Mouse (Mus musculus) naive thymus-derived CD4-positive, alpha-beta T cell, adult 2 months (primary cell): ENCODE results near the gene Tmem203.

Experiments used
- DNase-seq: peaks from one replicate; pipeline ENCODE4 v3.0.0-alpha.2; 2011; ENCODE audit warnings: low read depth

Gene Tmem203

DNA sequence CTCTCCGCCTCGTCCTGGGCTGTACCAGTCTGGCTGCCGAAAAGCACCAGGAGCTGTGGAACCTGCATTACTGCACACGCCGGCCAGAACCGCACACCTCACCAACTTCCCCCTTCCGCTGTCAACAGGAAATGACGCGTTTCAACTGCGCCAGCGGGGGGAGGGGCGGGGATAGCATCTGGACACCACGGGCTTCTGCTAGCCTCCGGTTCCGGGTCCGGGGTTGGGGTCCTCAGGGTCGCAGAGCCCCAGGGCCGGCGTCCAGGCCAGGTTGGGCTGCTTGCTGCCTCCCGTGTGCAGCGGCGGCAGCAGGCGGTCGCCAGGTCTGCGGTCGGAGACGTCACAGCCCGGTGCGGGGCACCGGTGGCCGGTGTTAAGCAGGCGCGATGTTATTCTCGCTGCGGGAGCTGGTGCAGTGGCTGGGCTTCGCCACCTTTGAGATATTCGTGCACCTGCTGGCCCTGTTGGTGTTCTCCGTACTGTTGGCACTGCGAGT is at the start of gene Tmem203:
Gene Tmem203, plus strand, starts transcription at position 156 of the 496 bp plus-strand sequence.
- peak; percentile 94 for DNase-seq

DNA sequence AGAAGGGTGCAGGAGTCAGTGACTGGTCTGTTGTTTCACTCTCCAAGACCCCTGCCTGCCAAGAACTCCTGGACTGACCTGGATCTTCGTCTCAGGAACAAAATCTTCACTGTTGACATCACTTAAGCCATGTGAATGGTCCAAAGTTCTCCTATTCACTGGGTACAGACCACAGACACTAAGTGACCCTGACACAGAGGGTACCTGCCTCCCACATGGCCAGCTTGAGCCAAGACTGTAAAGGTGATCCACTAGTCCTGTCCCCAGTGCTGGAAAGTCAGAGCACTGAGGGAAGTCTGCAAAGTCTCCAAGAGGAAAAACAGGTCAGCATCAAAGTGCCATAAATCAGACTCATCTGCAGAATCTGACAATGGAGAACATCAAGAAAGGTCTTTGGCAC is 47.6 kb upstream of the Tmem203 start:
- no peak for DNase-seq

DNA sequence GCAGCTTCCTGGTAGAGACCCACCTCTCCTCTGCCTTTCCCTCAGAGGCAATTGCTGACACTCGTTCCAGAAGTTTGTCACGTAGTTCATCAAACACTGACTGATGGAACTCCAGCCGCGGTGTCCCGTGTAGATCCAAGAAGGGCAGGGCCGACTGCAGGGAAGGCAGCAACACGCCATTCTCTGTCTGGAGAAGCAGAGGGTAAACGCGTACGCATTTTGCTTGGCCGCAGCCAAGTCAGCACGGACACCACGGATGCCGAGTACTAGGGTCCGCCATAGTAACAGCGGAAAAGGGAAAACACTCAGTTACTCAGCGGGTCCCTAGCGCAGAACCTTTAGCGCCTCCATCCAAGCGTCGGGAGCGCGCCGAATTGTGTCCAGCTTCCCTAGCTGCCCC is 44.6 kb upstream of the Tmem203 start:
- no peak for DNase-seq

DNA sequence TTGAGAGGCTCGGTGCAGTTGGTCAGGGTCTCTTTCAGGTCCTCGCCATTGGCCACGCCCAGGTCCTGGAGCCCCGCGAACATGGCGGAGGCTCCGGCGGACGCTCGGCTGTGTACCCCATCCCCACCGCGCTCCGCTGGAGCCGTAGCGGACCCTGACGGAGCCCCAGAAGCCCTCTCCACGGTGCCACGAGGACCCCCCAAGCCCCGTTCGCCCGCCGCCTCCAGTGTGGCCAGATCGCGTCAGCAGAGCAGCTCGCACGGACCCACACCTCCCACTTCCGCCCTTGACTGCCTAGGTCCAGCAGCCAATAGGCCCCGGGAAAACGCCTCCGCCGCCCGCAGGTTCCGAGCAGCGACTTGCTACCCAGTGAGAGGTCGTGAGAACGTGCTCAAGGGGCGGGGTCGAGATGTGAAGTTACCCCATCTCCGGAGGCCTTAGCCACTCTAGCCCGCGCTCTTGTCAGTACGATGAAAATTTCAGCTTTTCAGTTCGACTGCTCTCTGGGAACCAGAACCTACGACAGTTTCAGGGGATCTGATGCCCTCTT is 44.0 kb upstream of the Tmem203 start, which contains the start of gene Nelfb:
Gene Nelfb, minus strand, starts transcription at position 369 of the 550 bp plus-strand sequence.
- peak; percentile 86 for DNase-seq

DNA sequence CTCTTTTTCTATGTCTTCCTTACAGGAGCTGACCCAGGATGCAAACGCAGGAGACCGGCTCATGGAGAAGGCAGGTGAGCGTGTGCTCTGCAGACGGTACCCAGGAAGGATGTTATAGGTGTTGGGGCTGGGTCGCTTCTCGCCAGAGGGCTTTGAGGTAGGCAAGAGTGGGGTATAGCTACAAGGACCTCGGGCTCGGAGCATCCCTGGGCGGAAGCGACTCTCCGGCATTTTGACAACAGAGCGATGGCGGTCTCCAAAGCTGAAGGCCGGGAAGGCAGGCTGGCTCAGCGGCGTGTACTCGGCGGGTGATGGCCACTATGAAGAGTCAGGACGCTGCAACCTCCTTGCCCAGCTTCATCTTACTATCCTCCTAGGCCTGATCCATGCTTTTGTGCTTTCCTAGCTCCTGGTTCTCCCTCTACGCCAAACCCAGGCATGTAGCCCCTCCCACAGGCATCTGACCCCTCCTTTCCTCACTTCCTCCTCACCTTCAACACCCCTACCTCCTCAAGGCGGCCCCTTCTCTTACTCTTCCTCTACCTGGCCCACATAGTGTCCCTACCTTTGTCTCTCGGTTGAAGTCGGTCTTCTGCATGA is 41.9 kb upstream of the Tmem203 start:
- no peak for DNase-seq

DNA sequence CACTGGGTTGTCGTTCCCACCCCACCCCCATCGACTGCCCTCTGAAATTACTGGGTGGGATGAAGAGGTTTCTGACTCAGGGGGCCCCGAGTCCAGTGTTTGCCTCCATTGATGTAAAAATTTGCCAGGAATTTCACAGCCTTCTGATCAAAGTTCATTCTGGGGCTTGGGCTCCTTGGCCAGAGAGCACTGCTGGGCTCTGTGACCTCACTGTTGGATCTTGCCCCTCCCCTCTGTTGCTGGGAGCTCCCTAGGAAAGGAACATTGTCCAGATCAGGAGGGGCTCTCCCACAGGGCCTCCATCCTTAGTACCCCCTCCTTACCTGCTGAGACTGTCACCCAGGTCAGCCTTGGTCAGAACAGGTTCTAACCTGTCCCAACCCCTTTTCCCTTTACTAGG is 40.8 kb upstream of the Tmem203 start, which contains the start of gene Stpg3:
Gene Stpg3, minus strand, starts transcription at position 194 of the 400 bp plus-strand sequence.
- no peak for DNase-seq

DNA sequence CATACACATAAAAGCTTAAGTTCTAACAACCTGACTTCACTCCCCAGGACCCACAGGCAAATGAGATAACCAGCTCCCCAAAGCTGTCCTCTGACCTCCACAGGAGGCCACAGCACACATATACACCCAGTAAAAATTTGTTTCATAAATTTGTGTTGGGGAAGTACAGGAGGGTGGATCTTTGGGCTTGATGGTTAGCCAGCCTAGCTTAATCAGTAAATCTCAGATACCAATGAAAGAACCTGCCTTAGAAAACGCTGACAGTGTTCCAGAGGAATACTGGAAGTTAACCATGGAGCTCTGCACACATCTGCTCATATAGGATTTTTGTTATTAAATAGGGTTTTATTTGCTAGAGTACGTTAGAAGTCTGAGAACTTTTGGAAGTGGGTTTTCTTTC is 37.6 kb upstream of the Tmem203 start:
- no peak for DNase-seq

DNA sequence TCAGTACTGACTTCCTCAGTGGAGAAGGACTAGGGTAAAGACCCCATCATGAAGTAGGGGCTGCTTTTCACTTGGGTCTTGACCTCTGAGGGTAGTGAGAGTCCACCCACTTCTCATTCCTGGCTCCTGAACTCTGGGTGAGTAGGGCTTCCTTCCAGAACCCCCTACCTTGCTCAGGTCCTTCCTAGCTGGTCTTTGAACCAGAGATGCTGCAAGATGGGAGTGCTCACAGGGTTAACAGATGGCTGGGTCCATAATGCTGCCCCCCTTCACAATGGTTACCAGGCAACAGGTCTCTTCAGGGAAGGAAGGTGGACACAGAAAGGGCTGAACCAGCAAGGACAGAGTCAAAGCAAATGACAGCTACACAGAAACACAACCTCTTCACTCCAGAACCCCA is 36.8 kb upstream of the Tmem203 start, which contains the start of gene Fam166a:
Gene Fam166a, plus strand, starts transcription at position 301 of the 400 bp plus-strand sequence.
- DNase-seq = no peak

DNA sequence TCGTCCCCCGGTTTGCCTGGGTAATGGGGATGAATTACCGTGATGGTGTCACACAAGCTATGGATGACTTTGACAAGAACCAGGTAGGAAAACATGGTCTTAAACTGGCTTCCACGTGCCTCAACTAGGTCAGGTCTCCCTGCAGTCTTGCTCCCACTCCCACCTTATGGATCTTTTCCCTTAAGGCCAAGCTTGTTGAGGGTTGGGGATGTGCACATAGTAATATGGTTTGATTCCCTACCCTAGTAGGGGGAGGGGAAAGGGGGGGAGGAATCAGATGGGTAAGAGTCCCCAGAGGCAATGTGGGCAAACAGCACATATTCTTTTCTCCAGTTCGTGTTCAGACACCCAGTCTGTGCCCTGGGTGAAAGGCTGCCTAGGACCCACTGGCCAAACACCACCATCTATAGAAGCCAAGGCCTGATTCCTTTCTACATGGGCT is 33.9 kb upstream of the Tmem203 start:
- no peak for DNase-seq

DNA sequence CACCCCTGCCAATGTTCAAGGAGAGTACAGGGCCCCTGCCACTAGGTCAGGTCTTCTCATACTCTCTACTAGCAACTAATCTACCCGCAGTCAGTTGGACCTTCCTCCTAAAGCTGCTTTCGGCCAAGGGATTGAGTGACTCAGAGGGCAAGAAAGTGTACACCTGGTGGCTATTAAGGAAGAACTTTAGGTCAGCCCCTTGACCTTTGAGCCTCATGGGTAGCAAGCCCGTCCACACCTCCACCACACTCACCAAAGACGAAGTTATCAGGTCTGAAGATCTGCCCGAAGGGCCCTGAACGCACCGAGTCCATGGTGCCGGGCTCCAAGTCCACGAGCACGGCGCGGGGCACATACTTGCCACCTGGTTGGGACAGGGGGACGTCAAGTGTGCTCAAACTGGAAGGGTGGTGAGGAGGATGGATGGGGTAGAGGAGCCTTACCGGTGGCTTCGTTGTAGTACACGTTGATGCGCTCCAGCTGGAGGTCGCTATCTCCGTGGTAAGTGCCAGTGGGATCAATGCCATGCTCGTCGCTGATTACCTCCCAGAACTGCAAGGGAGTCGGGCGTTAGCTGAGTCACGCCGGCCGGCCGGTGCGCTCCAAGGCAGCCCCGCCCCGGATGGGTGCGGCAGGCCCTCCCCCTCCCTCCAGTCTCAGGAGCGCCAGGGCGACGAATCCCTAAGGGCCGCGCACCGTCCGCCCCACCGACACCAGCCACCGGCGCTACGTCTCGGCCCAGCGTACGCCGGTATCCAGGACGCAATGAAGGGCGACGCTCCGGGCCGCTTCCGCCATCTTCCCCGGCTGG is 31.4 kb upstream of the Tmem203 start:
- DNase-seq = no peak

DNA sequence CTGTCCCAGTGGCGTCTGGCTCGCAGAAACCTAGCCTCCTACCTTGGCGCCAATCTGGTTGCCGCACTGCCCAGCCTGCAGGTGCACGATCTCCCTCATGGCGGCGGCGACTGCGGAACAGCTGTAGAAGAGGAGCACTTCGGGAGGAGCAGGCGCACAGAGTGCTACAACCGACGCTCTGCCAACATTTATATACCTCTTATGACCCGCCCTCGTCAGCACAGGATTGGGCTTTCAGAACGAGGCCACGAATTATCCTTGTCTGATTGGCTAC is 30.8 kb upstream of the Tmem203 start, which contains the start of gene Tubb4b:
Gene Tubb4b, minus strand, starts transcription at position 211 of the 274 bp plus-strand sequence.
- DNase-seq = no peak

DNA sequence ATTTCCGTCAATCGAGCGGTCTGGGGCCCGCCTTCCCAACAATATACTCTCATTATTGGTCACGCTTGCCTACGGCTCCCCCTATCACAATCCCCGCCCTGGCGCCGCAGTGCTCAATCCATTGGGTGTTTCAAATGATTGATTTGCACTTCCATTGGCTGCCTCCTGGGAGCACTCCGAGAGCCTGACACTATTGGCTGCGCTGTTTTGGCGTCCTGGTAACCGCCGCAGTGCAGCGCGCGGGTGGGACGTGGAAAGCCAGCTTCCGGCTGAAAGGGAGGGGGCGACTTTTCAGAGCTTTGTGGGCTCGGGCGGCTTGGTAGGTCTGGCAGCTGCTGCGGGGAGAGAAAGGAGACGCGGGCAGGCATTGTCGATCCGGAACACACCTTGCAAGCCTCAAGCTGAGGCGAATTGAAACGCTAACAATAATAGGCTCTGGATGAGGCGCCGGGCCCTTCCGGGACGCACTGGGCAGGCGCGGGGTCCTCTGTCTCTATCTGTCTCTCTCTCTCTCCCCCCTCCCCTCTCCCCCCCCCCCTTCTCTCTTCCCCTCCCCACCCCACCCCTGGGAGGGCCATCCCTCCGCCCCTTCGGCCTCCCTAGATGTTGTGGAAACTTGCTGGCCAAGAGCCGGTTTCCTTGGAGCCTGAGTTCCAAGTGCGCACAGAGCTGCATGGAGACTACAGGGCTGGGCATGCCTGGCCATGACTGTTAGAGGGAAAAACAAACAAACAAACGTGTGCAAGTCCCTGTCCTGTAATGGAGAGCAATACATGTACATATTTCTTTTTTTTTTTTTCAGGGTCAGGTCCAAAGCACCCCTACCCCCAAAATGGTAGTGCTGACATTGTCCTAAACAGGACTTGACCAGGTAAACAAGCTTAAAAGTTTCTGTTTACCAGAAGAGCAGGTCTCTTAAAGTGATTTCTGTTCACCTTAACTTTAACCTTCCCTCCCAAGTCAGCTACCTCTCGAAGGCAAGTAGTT is 30.2 kb upstream of the Tmem203 start:
- DNase-seq = peak; percentile 99

DNA sequence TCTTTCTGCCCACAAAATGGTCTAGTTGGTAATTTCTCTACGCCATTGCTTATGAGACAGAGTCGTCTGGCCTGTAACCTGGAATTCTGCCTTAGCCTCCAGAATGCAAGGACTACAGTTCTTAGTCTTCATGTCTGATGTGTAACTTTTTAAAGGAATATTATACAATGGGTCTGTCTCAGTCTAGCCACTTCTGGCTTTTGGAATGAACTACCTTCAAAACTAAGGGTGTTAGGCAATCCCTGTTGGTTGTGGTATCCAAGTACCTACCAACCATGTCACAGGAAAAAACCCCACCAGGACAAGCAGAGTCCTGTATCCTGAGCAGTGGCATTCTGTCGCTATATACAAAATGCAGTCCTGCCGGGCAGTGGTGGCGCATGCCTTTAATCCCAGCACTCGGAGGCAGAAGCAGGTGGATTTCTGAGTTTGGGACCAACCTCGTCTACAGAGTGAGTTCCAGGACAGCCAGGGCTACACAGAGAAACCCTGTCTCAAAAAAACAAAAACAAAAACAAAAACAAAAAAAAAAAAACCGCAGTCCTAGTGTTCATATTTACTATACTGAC is 29.3 kb upstream of the Tmem203 start:
- no peak for DNase-seq

DNA sequence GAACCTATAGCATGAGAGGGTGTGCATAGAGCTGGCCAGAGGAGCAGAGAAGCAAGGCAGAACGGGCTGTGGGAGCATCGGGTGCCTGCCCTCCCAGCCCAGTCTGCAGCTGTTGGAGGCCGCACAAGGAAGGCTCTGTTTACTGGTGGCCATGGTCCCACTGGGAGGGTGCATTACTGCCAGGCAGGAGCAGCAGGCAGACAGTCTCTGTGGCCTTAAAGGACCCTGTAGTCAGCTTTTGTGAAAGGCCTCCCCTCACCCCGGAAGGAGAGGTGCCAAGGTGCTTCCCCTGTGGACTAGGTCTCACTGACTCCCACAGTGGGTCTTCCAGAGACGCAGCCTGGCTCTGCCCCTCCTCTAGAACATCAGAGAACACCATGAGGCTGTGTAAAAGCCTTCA is 28.4 kb upstream of the Tmem203 start:
- DNase-seq = no peak

DNA sequence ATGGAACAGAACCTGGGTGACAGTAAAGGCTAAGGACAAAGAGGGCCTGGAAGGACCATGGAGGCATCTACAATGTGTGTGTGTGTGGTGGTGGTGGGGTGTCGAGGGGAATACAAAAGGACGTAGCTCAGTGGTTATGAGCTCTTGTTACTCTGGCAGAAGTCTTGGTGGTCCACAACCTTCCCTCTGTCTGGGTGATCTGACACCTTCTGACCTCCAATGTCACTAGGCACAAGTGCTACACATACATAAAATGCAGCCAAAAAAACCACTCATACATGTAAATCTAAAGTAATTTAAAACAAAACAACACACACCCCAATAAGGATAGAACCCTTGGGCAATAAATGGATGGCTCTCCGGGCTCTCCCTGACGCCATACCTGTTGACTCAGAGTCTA is 27.8 kb upstream of the Tmem203 start:
- DNase-seq = peak; percentile 26

DNA sequence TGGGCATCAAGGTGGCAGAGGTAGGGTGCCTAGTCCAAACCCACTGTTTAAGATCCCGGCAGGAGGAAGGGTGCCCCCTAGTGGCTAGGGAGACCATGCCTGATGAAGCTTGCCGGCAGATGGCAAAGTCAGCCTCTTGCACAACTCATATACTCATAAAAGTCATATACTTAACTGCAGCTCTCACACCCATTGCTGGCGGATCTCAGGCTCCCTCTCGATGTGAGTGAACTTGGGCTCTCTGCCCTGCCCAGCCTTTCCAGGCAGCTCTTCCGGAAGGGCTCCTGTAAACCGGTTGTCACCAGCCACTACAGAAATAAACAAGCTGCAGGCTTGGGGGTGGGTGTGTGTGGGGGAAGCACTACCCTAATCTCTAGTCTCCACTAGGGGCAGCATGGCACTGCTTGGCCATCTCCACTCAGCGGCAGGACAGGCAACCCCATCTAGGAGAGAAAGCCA is 26.8 kb upstream of the Tmem203 start:
- peak; percentile 94 for DNase-seq

DNA sequence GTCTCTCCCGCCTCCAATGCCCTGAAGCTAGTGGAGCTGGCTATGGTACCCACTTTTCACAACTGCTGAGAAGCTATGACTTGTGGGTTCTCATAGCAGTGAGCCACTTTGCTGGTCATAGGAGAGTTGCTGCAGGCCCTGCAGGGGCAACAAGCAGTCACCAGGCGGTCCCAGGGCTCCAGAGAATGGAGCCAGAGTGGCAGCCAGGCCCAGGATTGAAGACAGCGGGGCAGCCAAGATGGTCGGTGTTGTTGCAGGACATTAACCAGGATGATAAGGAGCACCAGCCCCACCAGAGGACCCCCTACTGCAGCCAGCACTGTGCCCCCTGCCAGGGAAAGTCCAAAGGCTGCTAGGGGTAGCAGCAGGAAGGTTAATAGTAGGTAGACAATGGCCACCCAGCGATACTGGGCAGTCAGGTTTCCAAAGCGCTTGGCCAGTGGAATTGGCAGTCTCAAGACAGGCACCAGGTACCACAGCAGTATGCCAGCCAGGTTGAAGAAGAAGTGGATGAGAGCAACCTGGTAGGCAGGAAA is 26.2 kb upstream of the Tmem203 start:
- no peak for DNase-seq

DNA sequence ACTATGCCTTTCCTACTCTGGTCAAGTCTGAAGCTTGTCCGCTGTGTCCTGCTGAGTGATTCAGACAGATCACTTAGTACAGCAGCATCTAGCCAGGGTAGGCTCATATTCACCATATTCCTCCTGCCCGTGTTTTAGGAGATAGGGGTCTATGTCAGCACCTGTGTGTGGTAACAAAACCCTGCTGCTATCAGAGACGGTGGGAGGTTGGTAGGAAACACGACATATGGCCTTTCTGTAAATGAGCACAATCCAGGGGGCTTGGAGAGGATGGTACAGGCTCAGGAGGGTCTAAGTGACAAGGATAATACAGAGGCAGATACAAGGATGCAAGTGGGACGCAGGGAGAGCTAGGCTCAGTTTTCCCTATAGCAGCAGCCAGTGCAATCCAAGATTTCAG is 25.7 kb upstream of the Tmem203 start:
- DNase-seq = no peak

DNA sequence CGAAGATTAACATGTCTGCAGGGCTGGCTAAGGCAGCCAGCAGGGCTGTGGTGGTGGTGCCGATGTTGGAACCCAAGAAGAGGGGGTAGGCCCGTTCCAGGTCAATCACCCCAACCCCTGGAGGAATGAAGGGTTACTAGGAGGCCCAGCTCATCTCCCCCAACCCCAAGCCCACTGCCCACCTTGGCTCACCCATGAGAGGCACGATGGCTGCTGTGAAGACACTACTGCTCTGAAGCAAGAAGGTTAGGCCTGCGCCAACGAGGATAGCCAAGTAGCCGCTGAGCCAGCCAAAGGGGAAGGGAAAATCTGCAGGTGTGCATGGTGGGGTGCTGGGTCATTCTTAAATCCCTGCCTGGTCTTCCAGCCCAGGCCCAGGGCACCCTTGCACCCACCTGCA is 24.7 kb upstream of the Tmem203 start:
- no peak for DNase-seq

DNA sequence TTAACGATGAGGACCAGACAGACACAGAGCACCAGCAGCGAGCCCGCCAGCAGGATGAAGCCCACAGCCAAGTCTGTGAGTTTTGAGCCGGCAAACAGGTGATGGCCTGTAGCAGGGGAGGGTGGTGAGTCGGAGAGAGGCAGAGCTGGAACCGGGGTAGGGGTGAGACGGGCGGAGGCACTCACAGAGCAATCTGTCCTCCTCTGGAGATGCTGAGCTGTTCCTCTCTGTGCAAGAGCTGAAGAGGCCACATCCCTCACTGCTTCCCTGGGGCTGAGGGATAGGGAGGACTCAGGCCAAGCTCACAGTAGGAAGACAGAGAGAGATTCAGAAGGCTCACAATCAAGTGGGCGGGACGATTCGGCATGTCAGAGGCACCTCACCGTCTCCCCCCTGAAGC is 24.2 kb upstream of the Tmem203 start:
- DNase-seq = no peak

DNA sequence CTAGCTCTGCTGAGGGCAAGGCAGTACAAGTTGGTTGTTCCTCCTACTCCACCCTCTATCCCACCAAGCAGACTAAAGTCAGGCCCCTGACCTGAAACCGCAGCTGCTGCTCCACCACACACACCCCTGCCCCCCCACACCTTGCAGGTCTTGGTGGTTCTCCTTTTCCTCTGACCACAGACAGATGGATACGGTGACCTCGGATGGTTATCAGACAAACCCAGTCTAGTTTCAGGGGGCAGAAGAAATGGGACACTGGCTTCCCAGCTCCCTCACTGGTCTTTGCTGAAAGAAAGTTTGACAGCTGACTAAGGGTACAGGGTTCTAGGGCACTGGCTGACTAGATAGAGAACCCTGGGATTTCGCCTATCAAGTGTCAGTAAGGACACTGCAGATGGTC is 21.8 kb upstream of the Tmem203 start:
- no peak for DNase-seq
